In the genomic region with DNA sequence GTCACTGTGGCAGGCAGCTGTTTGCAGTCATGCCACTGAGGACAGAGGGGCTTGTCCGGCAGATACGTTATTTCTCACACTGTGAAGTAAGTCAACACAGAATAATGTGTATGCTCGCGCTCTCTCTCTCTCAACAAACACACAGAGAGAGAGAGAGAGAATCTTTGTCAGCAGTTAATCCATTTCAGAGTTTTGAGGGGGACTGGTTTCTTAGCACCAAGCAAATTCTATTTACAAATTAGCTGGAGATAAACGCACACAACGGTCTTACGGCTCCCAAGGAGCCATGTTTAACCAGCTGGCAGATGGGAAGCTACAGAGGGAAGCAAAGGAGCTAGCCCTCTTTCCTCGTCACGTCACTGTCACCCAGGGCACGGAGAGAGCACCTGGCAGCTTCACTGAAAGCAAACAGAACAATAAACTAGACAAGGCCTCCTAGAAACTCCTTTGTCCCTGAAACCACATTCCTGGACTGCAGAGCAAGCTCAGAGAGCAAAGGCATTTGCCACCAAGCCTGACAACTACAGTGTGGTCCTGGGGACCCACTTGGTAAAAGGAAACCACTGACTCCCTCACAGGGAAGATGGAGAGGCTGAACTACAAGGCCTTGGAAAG, we compare ENCODE assay signal across 10 mouse cellular contexts. TPM values are rescaled to one million over a fixed set of nuclear protein-coding genes. Genes with fewer than 3 reads are reported as not detected.
A peak's percentile ranks its signal among the peaks of the same experiment; 100 is the strongest.
DNase-seq lines count a peak whose midpoint lies in the region; ATAC-seq lines count a peak whose summit lies in the region.
"Had no signal": no experiment of that assay in that cellular context is flagged by ENCODE, and none has a peak within 500 bp of the region (broad histone marks: within the 10 kb centered on the region; RNA-seq: fewer than 3 reads in every experiment).

No protein-coding gene starts in this region.

- no peak for ATAC-seq in forebrain, embryonic 15.5 days (replicated peaks)
- ATAC-seq in kidney, embryonic 15.5 days (replicated peaks; ENCODE audit: low FRiP score): no peak
- no peak for ATAC-seq in limb, embryonic 13.5 days (ENCODE audit: low FRiP score, low read depth)

- H3K27me3 ChIP-seq in forebrain, embryonic 10.5 days (ENCODE audit: poor library complexity, severe bottlenecking): no peaks in the 10 kb centered on the region
- 0 out of 2 replicates have a peak, but pooled peaks cover 4% of the 10 kb centered on the region for H3K27me3 ChIP-seq in forebrain, embryonic 15.5 days
- no peaks in the 10 kb centered on the region for H3K27me3 ChIP-seq in kidney, embryonic 15.5 days
- H3K27me3 ChIP-seq in limb, embryonic 13.5 days: no peaks in the 10 kb centered on the region

- H3K36me3 ChIP-seq in forebrain, embryonic 10.5 days (replicated peaks): peaks cover 19% of the 10 kb centered on the region
- no peaks in the 10 kb centered on the region for H3K36me3 ChIP-seq in forebrain, embryonic 15.5 days
- H3K36me3 ChIP-seq in kidney, embryonic 15.5 days: no peaks in the 10 kb centered on the region
- H3K36me3 ChIP-seq in limb, embryonic 13.5 days: peaks cover 4% of the 10 kb centered on the region; the same call in 1 of the 2 replicates

- no peak overlapping the region for H3K4me2 ChIP-seq in forebrain, embryonic 15.5 days (replicated peaks)
- H3K4me2 ChIP-seq in kidney, embryonic 15.5 days: peak overlapping the region; percentile 10; the same call in 1 of the 2 replicates
- H3K4me2 ChIP-seq in limb, embryonic 13.5 days (replicated peaks): no peak overlapping the region

- H3K9me3 ChIP-seq in forebrain, embryonic 10.5 days: no peaks in the 10 kb centered on the region
- no peaks in the 10 kb centered on the region for H3K9me3 ChIP-seq in forebrain, embryonic 15.5 days
- H3K9me3 ChIP-seq in kidney, embryonic 15.5 days (replicated peaks): no peaks in the 10 kb centered on the region
- no peaks in the 10 kb centered on the region for H3K9me3 ChIP-seq in limb, embryonic 13.5 days

- H3K27ac ChIP-seq in forebrain, embryonic 10.5 days: peak overlapping the region; percentile 36
- no peak overlapping the region for H3K27ac ChIP-seq in forebrain, embryonic 15.5 days (replicated peaks)
- peak overlapping the region; percentile 67 for H3K27ac ChIP-seq in kidney, embryonic 15.5 days
- peak overlapping the region; percentile 15; the same call in 1 of the 2 replicates for H3K27ac ChIP-seq in limb, embryonic 13.5 days
- H3K27ac ChIP-seq: liver, embryonic 14.5 days had no signal

- H3K4me3 ChIP-seq in forebrain, embryonic 10.5 days: no peak overlapping the region
- no peak overlapping the region for H3K4me3 ChIP-seq in forebrain, embryonic 15.5 days
- H3K4me3 ChIP-seq in kidney, embryonic 15.5 days (replicated peaks): no peak overlapping the region
- H3K4me3 ChIP-seq in limb, embryonic 13.5 days: no peak overlapping the region

- no peak for DNase-seq in forebrain, embryonic 10.5 days (ENCODE audit: extremely low spot score, low spot score)
- DNase-seq in kidney, postnatal 36 days: no peak
- DNase-seq in Muller cell, postnatal 12 days (ENCODE audit: inconsistent ontology term): peak; percentile 55
- no peak for DNase-seq in layer of hippocampus, adult 9-10 months (ENCODE audit: low spot score)
- DNase-seq in cerebellum, postnatal 36 days: no peak
- DNase-seq: adrenal gland, postnatal 36 days had no signal

- no peak overlapping the region for H3K9ac ChIP-seq in forebrain, embryonic 15.5 days (replicated peaks)
- H3K9ac ChIP-seq in kidney, embryonic 15.5 days: no peak overlapping the region
- peak overlapping the region; percentile 5; the same call in 1 of the 2 replicates for H3K9ac ChIP-seq in limb, embryonic 13.5 days
- H3K9ac ChIP-seq: liver, embryonic 14.5 days had no signal

- WGBS in forebrain, embryonic 10.5 days: 66% methylated on average over 10 of the region's 10 CpGs
- WGBS in forebrain, embryonic 15.5 days: 16% methylated on average over 10 of the region's 10 CpGs
- 28% methylated on average over 10 of the region's 10 CpGs for WGBS in kidney, embryonic 15.5 days
- 48% methylated on average over 10 of the region's 10 CpGs for WGBS in limb, embryonic 13.5 days

- peaks cover 99% of the 10 kb centered on the region for H3K4me1 ChIP-seq in forebrain, embryonic 10.5 days
- H3K4me1 ChIP-seq in forebrain, embryonic 15.5 days: peaks cover 36% of the 10 kb centered on the region
- peaks cover 98% of the 10 kb centered on the region for H3K4me1 ChIP-seq in kidney, embryonic 15.5 days
- peaks cover 94% of the 10 kb centered on the region for H3K4me1 ChIP-seq in limb, embryonic 13.5 days

RNA-seq across cellular contexts. Expression of a gene that starts 7.3 kb away (rescaled TPM):
- 22.1 and 25.5 TPM in 2 replicates for polyA plus RNA-seq in forebrain, embryonic 10.5 days (2016; fragmentation: Nextera tagmentation; extraction: Ambion mirVana)
- 7.0 and 7.6 TPM in 2 replicates for polyA plus RNA-seq in forebrain, embryonic 15.5 days (2015; fragmentation: Nextera tagmentation; extraction: Ambion mirVana)
- polyA plus RNA-seq in kidney, embryonic 15.5 days (2015; fragmentation: Nextera tagmentation; extraction: Ambion mirVana): 25.0 and 26.5 TPM in 2 replicates
- 33.8 and 34.8 TPM in 2 replicates for polyA plus RNA-seq in limb, embryonic 13.5 days (2015; fragmentation: Nextera tagmentation; extraction: Ambion mirVana)
